ENCODE assay signal across 9 mouse cellular contexts in the genomic region with DNA sequence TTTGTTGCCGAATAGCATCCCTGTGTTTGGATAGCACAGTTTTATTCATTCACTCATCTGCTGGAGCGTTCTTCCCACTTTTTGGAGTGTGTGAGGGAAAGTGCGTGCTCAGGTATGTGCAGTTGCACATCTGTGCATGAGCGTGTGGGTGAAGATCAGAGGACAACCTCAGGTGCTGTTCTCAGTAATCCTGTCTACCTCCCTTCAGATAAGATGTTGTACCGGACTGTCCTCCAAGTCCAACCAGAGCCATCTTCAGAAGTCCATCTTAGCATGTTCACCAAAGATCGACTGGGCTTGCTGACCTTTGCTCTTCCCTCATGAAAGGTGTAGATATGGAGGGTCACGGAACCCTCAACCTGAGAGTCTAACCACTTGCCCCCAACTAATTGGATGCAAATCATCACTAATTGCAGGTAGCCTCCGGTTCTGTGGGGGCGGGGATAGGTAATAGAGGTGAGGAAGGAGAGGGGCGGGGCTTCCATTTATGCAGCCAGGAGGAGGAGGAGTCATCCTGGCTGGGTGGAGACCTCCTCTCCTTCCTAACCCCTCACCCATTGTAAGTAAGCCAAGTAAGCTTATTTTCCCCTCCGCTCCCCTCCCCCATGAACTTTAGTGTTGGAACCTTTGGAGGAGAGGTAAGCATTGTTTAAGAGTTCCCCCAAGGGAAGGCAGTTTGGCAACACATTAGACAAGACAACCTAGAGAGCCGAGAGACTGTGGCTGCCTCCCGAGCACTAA. TPM values are rescaled to one million over a fixed set of nuclear protein-coding genes. Genes with fewer than 3 reads are reported as not detected.
DNase-seq lines count a peak whose midpoint lies in the region; ATAC-seq and TF ChIP-seq lines count a peak whose summit lies in the region.
"Had no signal": no experiment of that assay in that cellular context is flagged by ENCODE, and none has a peak within 500 bp of the region (broad histone marks: within the 10 kb centered on the region; RNA-seq: fewer than 3 reads in every experiment).

No protein-coding gene starts in this region.

- no peak for ATAC-seq in heart, embryonic 15.5 days (replicated peaks; ENCODE audit: insufficient number of reproducible peaks, insufficient read depth, low FRiP score, low read depth)
- 0 out of 2 replicates have a peak, but pooled peaks have one; percentile 30 for ATAC-seq in hindbrain, embryonic 16.5 days
- no peak for ATAC-seq in midbrain, embryonic 14.5 days (ENCODE audit: low FRiP score, low TSS enrichment)
- no peak for ATAC-seq in granulocyte monocyte progenitor cell, adult 5-6 weeks (replicated peaks; ENCODE audit: poor library complexity, severe bottlenecking)

- H3K27ac ChIP-seq in heart, embryonic 15.5 days, result no peak overlapping the region
- peak overlapping the region; percentile 50 for H3K27ac ChIP-seq in bone marrow macrophage, adult 2 months (ENCODE audit: insufficient read depth, low read depth, low read length)
- no peak overlapping the region for H3K27ac ChIP-seq in hindbrain, embryonic 16.5 days (ENCODE audit: low read depth, low read length)
- H3K27ac ChIP-seq in midbrain, embryonic 14.5 days (replicated peaks; ENCODE audit: low read depth, low read length), result no peak overlapping the region

- H3K9ac ChIP-seq in heart, embryonic 15.5 days, result no peak overlapping the region
- peak overlapping the region; percentile 41 for H3K9ac ChIP-seq in hindbrain, embryonic 16.5 days (ENCODE audit: low read depth, low read length)
- no peak overlapping the region for H3K9ac ChIP-seq in midbrain, embryonic 14.5 days (replicated peaks; ENCODE audit: low read length)

- H3K27me3 ChIP-seq in heart, embryonic 15.5 days, result no peaks in the 10 kb centered on the region
- H3K27me3 ChIP-seq in hindbrain, embryonic 16.5 days (replicated peaks; ENCODE audit: control insufficient read depth, insufficient read depth, low read length), result no peaks in the 10 kb centered on the region
- H3K27me3 ChIP-seq in midbrain, embryonic 14.5 days (ENCODE audit: control insufficient read depth, insufficient read depth, low read length), result no peaks in the 10 kb centered on the region
- H3K27me3 ChIP-seq: Patski had no signal

- intact Hi-C loops in heart, postnatal 25 days (cut with DNase I), result no loop called here

- H3K4me1 ChIP-seq in heart, embryonic 15.5 days (replicated peaks), result peaks cover 10% of the 10 kb centered on the region
- H3K4me1 ChIP-seq in bone marrow macrophage, adult 2 months (ENCODE audit: control insufficient read depth, insufficient read depth, low read length), result peaks cover 39% of the 10 kb centered on the region
- H3K4me1 ChIP-seq in hindbrain, embryonic 16.5 days (ENCODE audit: control insufficient read depth, insufficient read depth, low read depth, low read length), result peaks cover 9% of the 10 kb centered on the region
- no peaks in the 10 kb centered on the region for H3K4me1 ChIP-seq in midbrain, embryonic 14.5 days (ENCODE audit: control insufficient read depth, insufficient read depth, low read length)

- H3K9me3 ChIP-seq in heart, embryonic 15.5 days (replicated peaks), result no peaks in the 10 kb centered on the region; the same call in 1 of the 2 replicates
- H3K9me3 ChIP-seq in hindbrain, embryonic 16.5 days (ENCODE audit: control insufficient read depth, low read length), result peaks cover 2% of the 10 kb centered on the region; the same call in 1 of the 2 replicates
- no peaks in the 10 kb centered on the region; the same call in 1 of the 2 replicates for H3K9me3 ChIP-seq in midbrain, embryonic 14.5 days (ENCODE audit: control insufficient read depth, low read length)

- TF ChIP-seq CTCF in bone marrow macrophage, adult 2 months (IDR thresholded peaks at IDR 0.05; ENCODE audit: low read depth, low read length), result no peak

- peak overlapping the region; percentile 54 for H3K4me2 ChIP-seq in heart, embryonic 15.5 days
- H3K4me2 ChIP-seq in hindbrain, embryonic 16.5 days (ENCODE audit: low read length), result peak overlapping the region; percentile 61
- H3K4me2 ChIP-seq in midbrain, embryonic 14.5 days (ENCODE audit: low read length), result peak overlapping the region; percentile 47

- 23% methylated on average over 13 of the region's 13 CpGs for WGBS in heart, embryonic 15.5 days
- WGBS in hindbrain, embryonic 16.5 days, result 33% methylated on average over 13 of the region's 13 CpGs
- WGBS in midbrain, embryonic 14.5 days, result 31% methylated on average over 13 of the region's 13 CpGs

- no peak for TF ChIP-seq POLR2A in bone marrow macrophage, adult 2 months (IDR thresholded peaks at IDR 0.05; ENCODE audit: borderline replicate concordance, low read depth, low read length)

- no peak for DNase-seq in heart, postnatal 25 days (ENCODE audit: low spot score)
- peak; percentile 8 for DNase-seq in midbrain, embryonic 14.5 days
- DNase-seq in ovary, postnatal 10 days (ENCODE audit: low spot score), result no peak
- no peak for DNase-seq in urinary bladder, postnatal 10 days (ENCODE audit: low spot score)

- no peaks in the 10 kb centered on the region for H3K36me3 ChIP-seq in heart, embryonic 15.5 days
- no peaks in the 10 kb centered on the region for H3K36me3 ChIP-seq in hindbrain, embryonic 16.5 days (ENCODE audit: control insufficient read depth, insufficient read depth, low read length)
- no peaks in the 10 kb centered on the region for H3K36me3 ChIP-seq in midbrain, embryonic 14.5 days (ENCODE audit: control insufficient read depth, insufficient read depth, low read length)

- peak overlapping the region; percentile 40 for H3K4me3 ChIP-seq in heart, embryonic 15.5 days
- peak overlapping the region; percentile 18 for H3K4me3 ChIP-seq in bone marrow macrophage, adult 2 months (ENCODE audit: insufficient read depth, low read length)
- peak overlapping the region; percentile 34 for H3K4me3 ChIP-seq in hindbrain, embryonic 16.5 days (ENCODE audit: low read length)
- 0 out of 2 replicates have a peak overlapping the region, but pooled peaks have one; percentile 9 for H3K4me3 ChIP-seq in midbrain, embryonic 14.5 days (replicated peaks; ENCODE audit: low read depth, low read length)

RNA-seq across cellular contexts. Expression of gene Svs1, which starts 21.9 kb away (rescaled TPM):
- polyA plus RNA-seq in heart, embryonic 15.5 days (2015; fragmentation: Nextera tagmentation; extraction: Ambion mirVana), result not detected in 2 replicates
- not detected for total RNA-seq in heart, postnatal 25 days (2021)
- polyA plus RNA-seq in bone marrow macrophage, adult 2 months (2012; ENCODE audit: insufficient read depth, insufficient read length, missing spikeins), result not detected in 2 replicates
- not detected in 2 replicates for polyA plus RNA-seq in hindbrain, embryonic 16.5 days (2015; fragmentation: Nextera tagmentation; extraction: Ambion mirVana)
- not detected in 2 replicates for polyA plus RNA-seq in midbrain, embryonic 14.5 days (2014; fragmentation: Nextera tagmentation; extraction: Ambion mirVana)
- total RNA-seq in granulocyte monocyte progenitor cell, adult 5-6 weeks (2014; fragmentation: Nextera tagmentation), result not detected in 2 replicates
- not detected in 2 replicates for total RNA-seq in granulocyte monocyte progenitor cell, adult 5-6 weeks (2017)
- polyA plus RNA-seq: Patski had no signal

RNA-seq across cellular contexts. Expression of gene Gpnmb, which starts 27.8 kb away (rescaled TPM):
- polyA plus RNA-seq in heart, embryonic 15.5 days (2015; fragmentation: Nextera tagmentation; extraction: Ambion mirVana), result 5.5 and 16.5 TPM in 2 replicates
- under 1 TPM; 0.53 to 0.70 TPM for total RNA-seq in heart, postnatal 25 days (2021)
- polyA plus RNA-seq in bone marrow macrophage, adult 2 months (2012; ENCODE audit: insufficient read depth, insufficient read length, missing spikeins), result 3,378 and 3,910 TPM in 2 replicates
- 0.23 and 0.51 TPM in 2 replicates for polyA plus RNA-seq in hindbrain, embryonic 16.5 days (2015; fragmentation: Nextera tagmentation; extraction: Ambion mirVana)
- 0.09 and 1.2 TPM in 2 replicates for polyA plus RNA-seq in midbrain, embryonic 14.5 days (2014; fragmentation: Nextera tagmentation; extraction: Ambion mirVana)
- total RNA-seq in granulocyte monocyte progenitor cell, adult 5-6 weeks (2014; fragmentation: Nextera tagmentation), result 2.5 TPM in 1 of 2 replicates, not detected in the other
- total RNA-seq in granulocyte monocyte progenitor cell, adult 5-6 weeks (2017), result 0.26 TPM in 1 of 2 replicates, not detected in the other

RNA-seq across cellular contexts. Expression of gene Doxl2, which starts 33.8 kb away (rescaled TPM):
- polyA plus RNA-seq in heart, embryonic 15.5 days (2015; fragmentation: Nextera tagmentation; extraction: Ambion mirVana), result not detected in 2 replicates
- total RNA-seq in heart, postnatal 25 days (2021), result not detected
- not detected in 2 replicates for polyA plus RNA-seq in bone marrow macrophage, adult 2 months (2012; ENCODE audit: insufficient read depth, insufficient read length, missing spikeins)
- polyA plus RNA-seq in hindbrain, embryonic 16.5 days (2015; fragmentation: Nextera tagmentation; extraction: Ambion mirVana), result not detected in 2 replicates
- polyA plus RNA-seq in midbrain, embryonic 14.5 days (2014; fragmentation: Nextera tagmentation; extraction: Ambion mirVana), result not detected in 2 replicates
- not detected in 2 replicates for total RNA-seq in granulocyte monocyte progenitor cell, adult 5-6 weeks (2014; fragmentation: Nextera tagmentation)
- not detected in 2 replicates for total RNA-seq in granulocyte monocyte progenitor cell, adult 5-6 weeks (2017)
- polyA plus RNA-seq: Patski had no signal

Comparison
In these comparisons a context has a peak if more than half of its experiments do, and no peak if none do; other contexts are left out.
1. RNA of gene Gpnmb, which starts 27.8 kb away (polyA plus RNA-seq): 3,378 to 3,910 TPM in bone marrow macrophage, adult 2 months; 5.5 to 16.5 TPM in heart, embryonic 15.5 days, 0.09 to 1.2 TPM in midbrain, embryonic 14.5 days and 0.23 to 0.51 TPM in hindbrain, embryonic 16.5 days; every median in the first group is over 100 times any median in the second.
2. Peak in every context shown above with its lines, with median percentiles within 50 percentile points of each other: H3K4me2 ChIP-seq and H3K4me3 ChIP-seq.